Mouse (Mus musculus): ENCODE data around the gene Shank2. TPM values are rescaled to one million over a fixed set of nuclear protein-coding genes. Genes with fewer than 3 reads are reported as not detected.

The Shank2 gene
- total RNA-seq, 2 experiments from 2014 or later: 133 to 138 TPM

DNA sequence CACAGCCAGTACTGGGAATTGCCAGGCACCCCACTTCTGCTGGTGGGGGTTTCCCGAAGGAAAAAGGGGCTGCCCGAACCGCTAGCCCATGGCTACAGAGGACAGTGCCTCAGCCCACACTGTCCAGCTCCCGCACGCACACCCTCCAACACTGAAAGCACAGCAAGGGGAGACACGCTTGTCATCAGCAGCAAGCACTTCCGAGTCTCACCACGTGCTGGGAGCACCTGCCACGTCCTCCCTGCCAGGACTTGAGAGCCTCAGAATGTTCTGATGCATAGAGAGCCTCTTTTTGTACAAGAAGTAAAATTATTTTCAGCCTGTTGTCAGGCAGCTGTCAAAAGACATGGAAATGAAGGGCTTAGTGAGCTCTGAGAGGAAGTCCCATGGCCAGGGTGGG lies 169.0 kb downstream of the Shank2 start:
- DNase-seq (ENCODE audit: low spot score in 2 of 2): peak; percentile 35 to 62
- TF ChIP-seq CTCF (conservative IDR thresholded peaks at IDR 0.05): no peak
- no peak overlapping the region for H3K4me3 ChIP-seq
- peak overlapping the region; percentile 32; the same call in 1 of the 2 replicates for H3K27ac ChIP-seq

DNA sequence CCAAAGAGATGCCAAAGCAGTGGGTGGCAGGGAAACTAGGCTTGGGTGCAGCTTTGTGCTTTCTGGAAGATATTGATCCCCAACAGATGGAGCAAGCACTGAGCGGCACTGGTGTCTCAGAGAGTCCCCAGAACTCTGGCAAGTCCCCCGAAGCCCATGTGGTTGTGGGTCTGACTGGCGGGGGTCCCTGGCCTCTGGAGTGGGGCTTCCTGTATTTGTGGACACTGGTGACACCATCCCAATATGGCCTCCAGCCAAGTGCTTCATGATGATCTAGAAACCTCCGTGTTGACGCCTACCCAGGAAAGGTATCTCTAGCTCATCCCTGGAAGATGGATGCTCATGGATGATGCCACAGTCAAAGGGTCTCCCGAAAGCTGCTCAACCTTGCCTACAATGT lies 172.1 kb downstream of the Shank2 start:
- H3K27ac ChIP-seq: peak overlapping the region; percentile 94; the same call in 1 of the 2 replicates

GRCm38 (mm10) chr7:144174329-144174728 lies 172.6 kb downstream of the Shank2 start:
- TF ChIP-seq CTCF (conservative IDR thresholded peaks at IDR 0.05): no peak
- peak in 1 of 2 experiments; percentile 48 for DNase-seq (ENCODE audit: low spot score in 2 of 2)
- H3K27ac ChIP-seq: peak overlapping the region; percentile 94; the same call in 1 of the 2 replicates
- no peak overlapping the region; the same call in 1 of the 2 replicates for H3K4me3 ChIP-seq

More for the DNA sequence above, 172.1 kb downstream of the Shank2 start:
- no peak overlapping the region for H3K4me3 ChIP-seq
- no peak for TF ChIP-seq CTCF (conservative IDR thresholded peaks at IDR 0.05)
- DNase-seq (ENCODE audit: low spot score in 2 of 2): no peak

DNA sequence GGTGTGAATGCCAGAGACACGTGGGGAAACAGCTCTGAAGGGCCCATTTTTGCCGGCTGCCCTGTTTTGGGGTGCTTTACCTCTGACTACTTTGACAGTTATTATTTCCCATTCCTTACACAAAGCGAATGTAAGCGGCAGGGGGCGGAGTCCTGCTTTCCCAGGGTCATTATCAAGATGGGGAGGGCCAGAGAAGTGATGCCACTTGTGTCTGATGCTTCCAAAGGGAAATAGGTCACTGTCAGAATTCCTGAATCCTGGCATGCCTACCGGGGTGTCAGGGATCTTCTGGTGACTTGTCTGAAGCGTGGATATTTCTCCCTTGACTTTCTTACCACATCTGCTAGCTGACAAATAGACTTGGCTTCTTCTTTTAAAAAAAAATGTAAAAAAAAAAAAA lies 173.3 kb downstream of the Shank2 start:
- TF ChIP-seq CTCF (conservative IDR thresholded peaks at IDR 0.05): no peak
- no peak for DNase-seq (ENCODE audit: low spot score in 2 of 2)

DNA sequence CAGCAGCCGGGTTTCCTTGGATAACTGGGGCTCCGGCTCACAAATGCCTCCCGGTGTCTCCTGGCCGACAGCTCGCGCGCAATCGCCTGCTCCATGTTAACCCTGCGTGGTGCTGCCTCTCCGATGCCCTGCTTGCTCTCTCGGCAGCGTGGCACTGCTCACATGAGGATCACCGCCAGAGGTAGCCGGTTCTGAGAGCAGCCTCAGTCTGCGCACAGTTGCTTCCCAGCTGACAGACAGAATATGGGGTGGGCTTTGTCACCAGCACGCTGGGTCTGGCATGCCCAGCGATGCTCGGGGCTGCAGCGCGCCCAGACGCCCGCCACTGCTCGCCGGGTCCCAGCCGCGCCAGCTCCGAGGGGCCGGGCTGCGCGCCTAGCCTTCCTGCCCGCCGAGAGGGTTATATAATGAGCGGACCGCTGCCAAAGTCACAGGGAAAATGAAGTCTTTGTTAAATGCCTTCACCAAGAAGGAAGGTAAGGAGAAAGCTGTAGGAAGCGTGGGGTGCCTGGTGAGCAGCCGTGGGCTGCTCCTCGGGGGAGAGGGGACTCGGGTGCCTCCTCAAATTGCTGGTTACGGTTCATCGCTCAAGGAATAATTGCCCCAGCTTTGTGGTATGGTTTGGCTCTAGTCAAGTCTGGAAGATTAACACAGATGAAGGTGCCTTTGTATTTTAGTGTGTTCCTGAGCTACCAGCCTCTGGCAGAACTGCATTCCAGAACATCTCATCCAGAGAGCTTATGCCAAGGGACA lies 173.9 kb downstream of the Shank2 start:
- H3K4me3 ChIP-seq: peak overlapping the region; percentile 65
- peak; percentile 40 to 48 for DNase-seq (ENCODE audit: low spot score in 2 of 2)
- peak overlapping the region; percentile 94 for H3K27ac ChIP-seq
- TF ChIP-seq CTCF (conservative IDR thresholded peaks at IDR 0.05): no peak

More for the DNA sequence above, 173.3 kb downstream of the Shank2 start:
- H3K27ac ChIP-seq: peak overlapping the region; percentile 94
- peak overlapping the region; percentile 65 for H3K4me3 ChIP-seq

DNA sequence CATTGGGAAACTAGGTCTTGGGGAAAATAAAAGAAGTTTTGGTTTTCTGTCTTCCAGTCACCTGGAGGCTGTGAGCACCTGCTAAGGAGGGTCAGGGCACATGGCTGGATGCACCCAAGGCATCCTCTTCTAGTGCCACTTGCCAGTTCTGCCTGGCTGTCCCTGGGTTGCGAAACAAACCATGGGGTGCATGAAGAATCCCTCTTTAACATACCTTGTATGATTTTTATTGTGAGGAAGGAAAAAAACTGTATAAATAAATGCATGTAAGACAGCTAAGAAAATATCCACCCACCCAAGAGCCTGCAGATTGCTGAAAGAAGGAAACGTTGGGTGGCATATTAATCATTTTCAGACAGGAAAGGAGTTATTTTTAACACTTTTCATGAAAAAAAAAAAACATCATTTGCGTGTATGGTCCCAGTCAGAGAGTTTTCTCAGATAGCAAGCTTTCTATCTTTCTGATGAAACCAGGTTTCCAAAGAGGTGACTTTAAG lies 174.6 kb downstream of the Shank2 start:
- TF ChIP-seq CTCF (conservative IDR thresholded peaks at IDR 0.05): no peak
- DNase-seq (ENCODE audit: low spot score in 2 of 2): no peak
- H3K27ac ChIP-seq: peak overlapping the region; percentile 94
- H3K4me3 ChIP-seq: peak overlapping the region; percentile 65

DNA sequence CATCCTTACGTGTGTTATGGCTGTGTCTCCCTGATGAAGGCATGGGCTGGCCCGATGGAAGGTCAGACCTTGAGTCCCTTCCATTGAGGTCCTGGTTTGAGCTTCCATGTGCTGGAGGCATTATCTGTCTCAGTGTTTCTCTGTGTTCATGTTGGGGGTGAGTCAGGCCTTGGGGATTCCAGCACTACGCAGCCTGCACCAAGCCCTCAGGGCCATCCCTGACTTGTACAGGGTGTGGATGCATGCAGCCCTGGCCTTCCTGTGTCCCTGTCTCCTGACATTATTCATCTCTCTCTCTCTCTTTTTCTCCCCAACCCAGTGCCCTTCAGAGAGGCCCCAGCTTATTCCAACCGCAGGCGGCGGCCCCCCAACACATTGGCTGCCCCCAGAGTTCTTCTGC lies 177.7 kb downstream of the Shank2 start:
- Histone ChIP-seq H3K27ac (no peak overlapping the region), H3K4me3 (no peak overlapping the region)
- no peak for TF ChIP-seq CTCF (conservative IDR thresholded peaks at IDR 0.05)
- DNase-seq (ENCODE audit: low spot score in 2 of 2): no peak

- Histone ChIP-seq H3K4me3 (no peak overlapping the region), H3K27ac (no peak overlapping the region)
- peak in 1 of 2 experiments; percentile 74 for DNase-seq (ENCODE audit: low spot score in 2 of 2)
- TF ChIP-seq CTCF (conservative IDR thresholded peaks at IDR 0.05): peak; percentile 95
These were observed 179.2 kb downstream of the Shank2 start for GRCm38 (mm10) chr7:144180885-144181284.

- no peak for TF ChIP-seq CTCF (conservative IDR thresholded peaks at IDR 0.05)
- Histone ChIP-seq H3K4me3 (no peak overlapping the region), H3K27ac (no peak overlapping the region)
- no peak for DNase-seq (ENCODE audit: low spot score in 2 of 2)
These were observed 186.2 kb downstream of the Shank2 start for GRCm38 (mm10) chr7:144187869-144188430.

- no peak for TF ChIP-seq CTCF (conservative IDR thresholded peaks at IDR 0.05)
- DNase-seq (ENCODE audit: low spot score in 2 of 2): no peak
- H3K27ac ChIP-seq: no peak overlapping the region
- no peak overlapping the region for H3K4me3 ChIP-seq
These were observed 187.7 kb downstream of the Shank2 start for GRCm38 (mm10) chr7:144189446-144189845.

- H3K4me3 ChIP-seq: no peak overlapping the region
- DNase-seq (ENCODE audit: low spot score in 2 of 2): no peak
- no peak overlapping the region for H3K27ac ChIP-seq
- TF ChIP-seq CTCF (conservative IDR thresholded peaks at IDR 0.05): no peak
These were observed 196.8 kb downstream of the Shank2 start for GRCm38 (mm10) chr7:144198491-144198890.

GRCm38 (mm10) chr7:144202017-144202682 lies 200.4 kb downstream of the Shank2 start:
- no peak for TF ChIP-seq CTCF (conservative IDR thresholded peaks at IDR 0.05)
- Histone ChIP-seq H3K27ac (no peak overlapping the region), H3K4me3 (no peak overlapping the region)
- DNase-seq (ENCODE audit: low spot score in 2 of 2): no peak

- TF ChIP-seq CTCF (conservative IDR thresholded peaks at IDR 0.05): no peak
- Histone ChIP-seq H3K4me3 (no peak overlapping the region), H3K27ac (peak overlapping the region; percentile 18; the same call in 1 of the 2 replicates)
- DNase-seq (ENCODE audit: low spot score in 2 of 2): peak in 1 of 2 experiments; percentile 53
These were observed 202.6 kb downstream of the Shank2 start for GRCm38 (mm10) chr7:144204290-144204689.
